Mouse (Mus musculus): Measurements from ENCODE around the gene Apobec3.
"Not testable (repeated sequence)": the region's sequence is repeated elsewhere in the genome, so short reads cannot be mapped to it uniquely, and the experiment has no call there.

Gene Apobec3

DNA sequence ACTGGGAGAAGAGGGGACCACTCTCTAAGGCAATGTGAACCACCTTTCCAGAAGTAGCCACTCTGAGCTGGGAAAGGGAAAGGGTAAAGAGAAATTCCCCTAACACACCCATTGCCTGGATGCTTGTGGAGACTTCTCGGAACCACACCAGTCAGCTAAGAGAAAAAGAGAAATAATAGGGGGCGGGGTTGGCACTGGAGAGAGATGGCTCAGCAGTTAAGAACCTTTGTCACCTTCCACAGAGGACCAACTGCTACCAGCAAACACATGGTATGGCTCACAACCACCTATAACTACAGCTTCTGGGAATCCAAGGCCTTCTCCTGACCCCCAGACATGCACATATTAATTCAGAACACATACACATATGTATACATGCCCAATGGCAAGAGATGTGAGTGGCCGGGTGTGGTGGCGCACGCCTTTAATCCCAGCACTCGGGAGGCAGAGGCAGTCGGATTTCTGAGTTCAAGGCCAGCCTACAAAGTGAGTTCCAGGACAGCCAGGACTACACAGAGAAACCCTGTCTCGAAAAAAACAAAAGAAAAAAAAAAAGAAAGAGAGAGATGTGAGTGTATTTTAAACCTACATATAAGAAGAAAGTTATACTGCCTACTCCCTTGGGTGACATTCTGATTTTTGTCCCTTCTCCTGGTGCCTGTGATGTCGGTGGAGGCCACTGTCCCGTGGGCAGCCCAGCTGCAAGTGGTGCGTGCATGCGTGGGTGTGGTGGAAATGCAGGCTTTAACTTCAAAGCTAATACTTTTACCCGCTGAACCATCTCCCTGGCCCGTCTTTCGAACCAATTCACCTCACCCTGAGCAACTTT, 1.8 kb downstream of the Apobec3 start:
- in situ Hi-C loops (cut with MboI; ENCODE audit: low pct_unique_long_range_greater_than_20kb in 1 of 2, low sequenced_read_pairs in 2 of 2, unreplicated experiment in 1 of 2), result no loop called here

- in situ Hi-C loops (cut with MboI; ENCODE audit: low pct_unique_long_range_greater_than_20kb in 1 of 2, low sequenced_read_pairs in 2 of 2, unreplicated experiment in 1 of 2), result no loop called here
These were observed 2.3 kb downstream of the Apobec3 start for GRCm38 (mm10) chr15:79893824-79894123.

GRCm38 (mm10) chr15:79894343-79894742, 2.9 kb downstream of the Apobec3 start:
- in situ Hi-C loops (cut with MboI; ENCODE audit: low pct_unique_long_range_greater_than_20kb in 1 of 2, low sequenced_read_pairs in 2 of 2, unreplicated experiment in 1 of 2), result no loop called here

- in situ Hi-C loops (cut with MboI; ENCODE audit: low pct_unique_long_range_greater_than_20kb in 1 of 2, low sequenced_read_pairs in 2 of 2, unreplicated experiment in 1 of 2), result not testable (repeated sequence)
These were observed 4.0 kb downstream of the Apobec3 start for GRCm38 (mm10) chr15:79895221-79896079.

DNA sequence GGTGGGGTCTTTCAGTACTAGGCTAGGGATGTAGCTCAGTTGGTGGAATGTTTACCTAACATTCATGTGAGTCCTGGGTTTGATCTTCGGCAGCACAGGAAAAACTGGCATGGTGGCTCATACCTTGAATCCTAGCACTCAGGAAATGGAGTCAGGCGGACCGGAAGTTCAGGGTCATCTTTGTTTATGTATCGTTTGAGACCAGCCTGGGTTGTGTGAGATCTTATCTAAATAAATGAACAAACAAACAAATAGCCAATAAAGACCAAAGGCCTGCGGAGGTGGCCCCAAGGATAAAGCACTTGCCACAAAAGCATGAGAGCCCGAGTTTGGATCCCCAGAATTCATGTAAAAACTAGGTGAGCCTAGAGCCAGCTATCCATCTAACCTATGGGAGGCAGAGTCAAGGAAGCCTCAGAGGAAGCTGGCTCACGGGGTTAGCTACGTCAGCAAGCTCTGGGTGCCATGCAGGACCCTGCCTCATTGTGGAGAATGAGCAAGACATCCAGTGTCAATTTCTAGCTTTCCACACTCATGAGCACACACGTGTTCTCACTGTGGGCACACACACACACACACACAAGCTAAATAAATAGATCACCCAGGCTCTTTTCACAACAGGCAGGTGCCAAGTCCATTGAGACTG, 4.7 kb downstream of the Apobec3 start:
- in situ Hi-C loops (cut with MboI; ENCODE audit: low pct_unique_long_range_greater_than_20kb in 1 of 2, low sequenced_read_pairs in 2 of 2, unreplicated experiment in 1 of 2), result no loop called here

DNA sequence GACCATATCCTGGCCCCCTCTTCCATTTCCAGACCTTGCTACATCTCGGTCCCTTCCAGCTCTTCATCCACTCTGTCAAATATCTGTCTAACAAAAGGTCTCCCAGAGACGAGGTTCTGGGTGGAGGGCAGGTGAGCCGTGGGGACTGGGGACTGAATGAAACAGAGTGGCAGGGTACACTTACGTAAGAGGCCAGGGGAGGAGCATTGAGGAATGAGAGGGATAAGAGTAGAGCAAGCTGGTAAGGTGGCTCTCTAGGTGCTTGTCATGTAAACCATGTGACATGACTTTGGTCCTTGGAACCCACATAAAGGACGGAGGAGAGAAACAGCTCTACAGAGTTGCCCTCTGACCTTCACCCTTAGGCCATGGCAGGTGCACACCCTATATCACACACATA, 7.5 kb downstream of the Apobec3 start:
- in situ Hi-C loops (cut with MboI; ENCODE audit: low pct_unique_long_range_greater_than_20kb in 1 of 2, low sequenced_read_pairs in 2 of 2, unreplicated experiment in 1 of 2), result no loop called here

GRCm38 (mm10) chr15:79899828-79900510, 8.5 kb downstream of the Apobec3 start:
- in situ Hi-C loops (cut with MboI; ENCODE audit: low pct_unique_long_range_greater_than_20kb in 1 of 2, low sequenced_read_pairs in 2 of 2, unreplicated experiment in 1 of 2), result no loop called here

GRCm38 (mm10) chr15:79900751-79901150, 9.3 kb downstream of the Apobec3 start:
- in situ Hi-C loops (cut with MboI; ENCODE audit: low pct_unique_long_range_greater_than_20kb in 1 of 2, low sequenced_read_pairs in 2 of 2, unreplicated experiment in 1 of 2), result no loop called here

DNA sequence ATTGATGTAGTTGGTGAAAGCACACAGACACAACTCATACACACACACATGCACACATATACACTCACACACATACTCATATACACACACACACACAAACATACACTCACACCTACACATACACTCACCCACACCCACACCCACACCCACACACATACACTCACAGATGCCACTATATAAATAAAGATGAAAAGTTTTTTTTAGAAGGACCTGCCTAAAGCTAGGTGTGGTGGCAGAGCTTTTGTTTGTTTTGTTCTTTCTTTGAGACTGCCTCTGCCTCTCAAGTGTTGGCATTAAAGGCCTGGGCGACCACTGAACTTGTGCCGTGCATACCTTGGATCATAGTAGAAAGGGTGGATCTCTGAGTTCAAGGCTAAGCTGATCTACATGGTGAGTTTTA, 9.9 kb downstream of the Apobec3 start:
- in situ Hi-C loops (cut with MboI; ENCODE audit: low pct_unique_long_range_greater_than_20kb in 1 of 2, low sequenced_read_pairs in 2 of 2, unreplicated experiment in 1 of 2), result no loop called here

DNA sequence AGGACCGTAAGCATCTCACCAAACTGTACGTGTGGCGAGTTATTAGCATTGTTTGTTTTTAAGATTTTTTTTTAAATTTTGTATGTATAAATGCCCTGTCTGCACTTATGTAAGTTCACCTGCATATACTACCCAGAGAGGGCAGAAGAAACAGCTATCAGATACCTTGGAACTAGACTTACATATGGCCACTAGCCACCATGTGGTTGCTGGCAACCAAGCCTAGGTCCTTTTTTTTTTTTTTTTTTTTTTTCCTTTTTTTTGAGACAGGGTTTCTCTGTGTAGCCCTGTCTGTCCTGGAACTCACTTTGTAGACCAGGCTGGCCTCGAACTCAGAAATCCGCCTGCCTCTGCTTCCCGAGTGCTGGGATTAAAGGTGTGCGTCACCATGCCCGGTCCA, 11.6 kb downstream of the Apobec3 start:
- in situ Hi-C loops (cut with MboI; ENCODE audit: low pct_unique_long_range_greater_than_20kb in 1 of 2, low sequenced_read_pairs in 2 of 2, unreplicated experiment in 1 of 2), result not testable (repeated sequence)

DNA sequence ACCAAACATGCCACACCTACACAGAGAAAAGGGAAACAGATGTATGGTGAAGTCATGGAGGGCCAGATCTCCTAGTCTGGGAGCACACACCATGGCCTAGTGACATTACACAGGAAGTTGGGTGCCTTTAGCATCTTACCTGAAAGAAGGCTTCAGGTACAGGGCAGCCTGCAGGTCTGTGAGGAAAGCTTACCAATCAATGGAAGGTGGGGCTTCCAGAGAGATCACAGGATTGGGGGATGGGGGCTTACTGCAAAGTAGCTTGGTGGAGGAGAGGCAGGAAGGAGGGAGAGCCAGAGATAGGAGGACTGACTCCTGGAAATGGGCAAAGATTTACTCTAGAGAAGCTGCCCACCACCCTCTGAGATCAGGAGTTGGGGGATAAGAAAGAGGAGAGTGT, 12.5 kb downstream of the Apobec3 start:
- in situ Hi-C loops (cut with MboI; ENCODE audit: low pct_unique_long_range_greater_than_20kb in 1 of 2, low sequenced_read_pairs in 2 of 2, unreplicated experiment in 1 of 2), result no loop called here

DNA sequence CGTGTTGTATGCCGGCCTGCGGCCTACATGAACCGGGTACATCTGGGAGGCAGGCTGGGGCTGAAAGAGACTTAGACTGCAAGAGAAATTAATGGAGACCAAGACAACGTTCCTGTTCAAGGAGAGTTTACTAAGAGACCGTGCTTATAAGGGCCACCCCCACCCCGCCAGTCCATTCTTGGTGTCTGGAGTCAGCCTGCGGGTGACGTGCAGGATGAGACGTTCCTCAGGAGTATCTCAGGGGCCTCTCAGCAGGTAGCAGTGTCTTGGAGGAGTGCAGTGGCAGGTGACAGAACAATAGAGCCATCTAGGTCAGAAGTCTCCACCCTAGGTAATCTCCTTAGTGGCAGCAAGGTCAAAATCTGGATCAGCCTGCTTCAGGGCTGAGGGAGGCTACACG, 13.2 kb downstream of the Apobec3 start:
- in situ Hi-C loops (cut with MboI; ENCODE audit: low pct_unique_long_range_greater_than_20kb in 1 of 2, low sequenced_read_pairs in 2 of 2, unreplicated experiment in 1 of 2), result not testable (repeated sequence)

- in situ Hi-C loops (cut with MboI; ENCODE audit: low pct_unique_long_range_greater_than_20kb in 1 of 2, low sequenced_read_pairs in 2 of 2, unreplicated experiment in 1 of 2), result no loop called here
These were observed 13.8 kb downstream of the Apobec3 start for GRCm38 (mm10) chr15:79905211-79905610.

DNA sequence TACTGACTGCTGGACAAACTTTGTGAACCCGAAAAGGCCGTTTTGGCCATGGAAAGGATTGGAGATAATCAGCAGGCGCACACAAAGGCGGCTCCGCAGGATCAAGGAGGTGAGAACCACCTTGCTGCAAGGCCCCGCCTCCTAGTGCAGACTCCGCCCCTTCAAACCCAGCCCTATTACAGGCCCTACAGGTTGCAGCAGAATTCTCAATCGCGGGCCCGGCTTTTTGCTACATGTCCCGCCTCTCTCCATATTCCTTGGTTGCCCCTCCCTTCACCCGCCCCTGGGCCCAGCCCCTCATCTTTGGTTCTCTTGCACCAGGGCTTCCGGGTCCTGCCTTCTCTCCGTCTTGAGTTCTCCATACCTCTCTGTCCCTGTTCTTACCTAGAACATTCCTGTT, 15.4 kb downstream of the Apobec3 start:
- in situ Hi-C loops (cut with MboI; ENCODE audit: low pct_unique_long_range_greater_than_20kb in 1 of 2, low sequenced_read_pairs in 2 of 2, unreplicated experiment in 1 of 2), result no loop called here

- in situ Hi-C loops (cut with MboI; ENCODE audit: low pct_unique_long_range_greater_than_20kb in 1 of 2, low sequenced_read_pairs in 2 of 2, unreplicated experiment in 1 of 2), result not testable (repeated sequence)
These were observed 17.5 kb downstream of the Apobec3 start for GRCm38 (mm10) chr15:79909006-79909405.

DNA sequence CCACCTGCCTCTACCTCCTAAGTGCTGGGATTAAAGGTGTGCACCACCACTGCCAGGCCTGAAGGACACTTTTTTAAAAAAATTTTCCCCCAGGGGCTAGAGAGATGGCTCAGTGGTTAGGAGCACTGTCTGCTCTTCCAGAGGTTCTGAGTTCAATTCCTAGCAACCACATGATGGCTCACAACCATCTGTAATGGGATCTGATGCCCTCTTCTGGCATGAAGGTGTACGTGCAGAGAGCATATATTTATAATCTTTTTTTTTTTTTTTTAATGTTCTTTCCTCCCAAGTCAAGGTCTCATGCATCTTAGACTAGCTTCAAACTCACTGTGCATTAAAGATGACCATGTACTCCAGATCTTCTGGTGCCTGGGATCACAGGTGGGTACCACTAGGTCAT, 19.4 kb downstream of the Apobec3 start:
- in situ Hi-C loops (cut with MboI; ENCODE audit: low pct_unique_long_range_greater_than_20kb in 1 of 2, low sequenced_read_pairs in 2 of 2, unreplicated experiment in 1 of 2), result loop anchor here in 1 of 2 experiments (5.0 kb wide), 1 partner anchor 79 kb away; the partner anchor contains the start of genes Cbx6 and Npcd

GRCm38 (mm10) chr15:79911339-79911738, 19.9 kb downstream of the Apobec3 start:
- in situ Hi-C loops (cut with MboI; ENCODE audit: low pct_unique_long_range_greater_than_20kb in 1 of 2, low sequenced_read_pairs in 2 of 2, unreplicated experiment in 1 of 2), result loop anchor here in 1 of 2 experiments (5.0 kb wide), 1 partner anchor 79 kb away; the partner anchor contains the start of genes Cbx6 and Npcd

- in situ Hi-C loops (cut with MboI; ENCODE audit: low pct_unique_long_range_greater_than_20kb in 1 of 2, low sequenced_read_pairs in 2 of 2, unreplicated experiment in 1 of 2), result loop anchor here in 1 of 2 experiments (5.0 kb wide), 1 partner anchor 82 kb away; the partner anchor contains the start of genes Cbx6 and Npcd
These were observed 22.4 kb downstream of the Apobec3 start for GRCm38 (mm10) chr15:79913761-79914346.

Data from mouse embryonic stem cell (cell line).